Mouse (Mus musculus): ENCODE measurements around the gene Hspbp1.
A peak's percentile ranks its signal among the peaks of the same experiment; 100 is the strongest.

Gene Hspbp1

GRCm38 (mm10) chr7:4684632-4685417 lies at the start of gene Hspbp1:
Hspbp1 (minus strand) TSS chr7:4685068.
- DNase-seq (ENCODE audit: low spot score): peak; percentile 84

- DNase-seq (ENCODE audit: low spot score): no peak
Measured at GRCm38 (mm10) chr7:4732968-4733392, 48.1 kb upstream of the Hspbp1 start.

DNA sequence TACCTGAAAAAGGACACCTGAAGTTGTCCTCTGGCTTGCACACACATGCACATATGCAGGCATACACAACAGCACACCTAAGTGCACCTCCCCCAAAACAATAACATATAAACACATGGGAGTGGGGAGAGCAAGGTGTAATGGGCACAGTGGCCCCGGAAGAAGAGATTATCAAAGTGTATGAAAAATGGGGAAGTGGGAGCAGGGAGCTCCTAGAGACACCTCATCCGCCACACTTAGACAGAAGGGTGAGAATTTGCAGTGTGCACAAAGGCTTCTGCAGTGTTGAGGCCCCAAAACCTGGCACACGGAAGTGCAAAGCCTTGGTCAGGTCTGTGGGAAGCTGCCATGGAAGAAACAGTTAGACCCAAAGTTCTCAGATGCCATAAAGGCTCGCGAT lies 46.2 kb upstream of the Hspbp1 start:
- no peak for DNase-seq (ENCODE audit: low spot score)

DNA sequence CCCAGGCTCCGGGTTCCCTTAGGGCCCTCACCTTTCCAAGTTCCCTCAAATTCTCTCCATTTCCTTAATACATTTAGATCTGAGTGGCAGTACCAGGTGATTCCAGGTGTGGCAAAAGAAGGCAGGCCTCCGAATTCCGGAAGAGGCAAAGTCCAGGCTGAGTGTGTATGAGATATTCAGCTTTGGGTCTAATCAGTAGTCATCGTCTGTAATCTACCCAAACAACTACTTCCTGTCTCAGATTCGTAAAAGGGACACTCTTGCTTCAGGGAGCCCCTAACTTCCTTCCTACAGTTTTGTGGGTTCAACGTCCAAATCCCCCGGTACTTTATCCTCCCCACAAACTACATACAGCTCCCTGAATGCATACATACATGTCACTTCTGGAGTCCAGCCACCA lies 40.3 kb upstream of the Hspbp1 start, which contains the start of gene Tmem150b:
TSS of gene Tmem150b (minus strand) at position 81 of the 400 bp plus-strand sequence.
- no peak for DNase-seq (ENCODE audit: low spot score)

DNA sequence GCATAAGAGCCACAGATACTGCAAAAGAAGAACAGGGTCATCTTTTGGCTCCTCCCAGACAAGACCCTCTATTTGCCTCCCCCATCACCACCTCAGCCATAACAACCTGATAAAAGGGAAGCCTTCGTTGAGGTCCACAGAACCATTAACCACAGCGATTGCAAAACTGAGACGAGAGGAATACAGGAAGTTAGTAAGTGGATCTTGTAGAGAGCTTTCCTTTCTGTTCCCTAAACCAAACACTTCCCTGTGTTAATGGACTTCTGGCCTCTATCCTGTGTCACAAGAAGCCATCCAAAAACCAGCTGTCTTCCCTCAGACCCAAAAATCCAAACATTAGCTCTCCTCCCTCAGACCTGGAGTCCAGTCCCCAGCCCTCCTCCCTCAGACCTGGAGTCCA lies 39.5 kb upstream of the Hspbp1 start:
- no peak for DNase-seq (ENCODE audit: low spot score)

DNA sequence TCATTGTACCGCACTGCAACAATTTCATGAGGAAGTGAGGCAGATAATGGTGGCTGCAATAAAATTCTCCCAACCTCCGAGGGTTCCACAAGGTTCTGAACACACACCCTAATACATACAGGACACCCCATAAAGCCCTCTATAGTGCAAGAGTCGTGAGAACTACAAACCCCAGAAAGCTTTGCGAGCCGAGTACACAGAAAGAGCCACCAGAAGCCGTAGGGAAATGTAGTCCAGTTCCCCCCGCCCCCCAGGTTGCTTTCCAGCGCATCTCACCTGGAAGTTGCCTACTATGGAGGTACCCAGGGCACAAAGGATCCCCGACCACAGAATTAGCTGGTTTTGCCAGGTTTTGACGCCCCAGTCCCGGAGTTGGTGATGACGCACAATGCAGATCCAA lies 38.6 kb upstream of the Hspbp1 start:
- no peak for DNase-seq (ENCODE audit: low spot score)

GRCm38 (mm10) chr7:4719276-4719675 lies 34.4 kb upstream of the Hspbp1 start:
- DNase-seq (ENCODE audit: low spot score): no peak

GRCm38 (mm10) chr7:4716955-4717354 lies 32.1 kb upstream of the Hspbp1 start:
- no peak for DNase-seq (ENCODE audit: low spot score)

- DNase-seq (ENCODE audit: low spot score): no peak
Measured at GRCm38 (mm10) chr7:4712594-4712993, 27.7 kb upstream of the Hspbp1 start.

DNA sequence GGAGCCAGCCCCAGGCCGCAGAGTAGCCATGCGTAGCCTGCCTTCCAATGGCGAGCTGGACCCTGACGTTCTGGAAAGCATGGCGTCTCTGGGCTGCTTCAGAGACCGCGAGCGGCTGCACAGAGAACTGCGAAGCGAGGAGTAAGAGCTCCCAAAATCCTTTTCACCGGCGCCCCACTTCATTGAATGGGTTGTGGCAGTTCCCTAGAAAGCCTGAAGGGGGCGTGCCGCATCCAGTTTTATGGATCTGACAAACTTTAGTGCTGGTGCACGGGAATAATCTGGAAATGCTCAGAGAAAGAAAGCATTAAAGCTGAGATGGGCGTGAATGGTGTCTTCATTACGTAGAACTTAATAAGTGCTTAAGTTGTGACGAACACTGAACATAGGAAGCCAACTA lies 20.2 kb upstream of the Hspbp1 start:
- no peak for DNase-seq (ENCODE audit: low spot score)

- DNase-seq (ENCODE audit: low spot score): no peak
Measured at GRCm38 (mm10) chr7:4703195-4703594, 18.3 kb upstream of the Hspbp1 start.

GRCm38 (mm10) chr7:4702334-4702733 lies 17.5 kb upstream of the Hspbp1 start:
- DNase-seq (ENCODE audit: low spot score): no peak

- DNase-seq (ENCODE audit: low spot score): no peak
Measured at GRCm38 (mm10) chr7:4693004-4693403, 8.1 kb upstream of the Hspbp1 start.

DNA sequence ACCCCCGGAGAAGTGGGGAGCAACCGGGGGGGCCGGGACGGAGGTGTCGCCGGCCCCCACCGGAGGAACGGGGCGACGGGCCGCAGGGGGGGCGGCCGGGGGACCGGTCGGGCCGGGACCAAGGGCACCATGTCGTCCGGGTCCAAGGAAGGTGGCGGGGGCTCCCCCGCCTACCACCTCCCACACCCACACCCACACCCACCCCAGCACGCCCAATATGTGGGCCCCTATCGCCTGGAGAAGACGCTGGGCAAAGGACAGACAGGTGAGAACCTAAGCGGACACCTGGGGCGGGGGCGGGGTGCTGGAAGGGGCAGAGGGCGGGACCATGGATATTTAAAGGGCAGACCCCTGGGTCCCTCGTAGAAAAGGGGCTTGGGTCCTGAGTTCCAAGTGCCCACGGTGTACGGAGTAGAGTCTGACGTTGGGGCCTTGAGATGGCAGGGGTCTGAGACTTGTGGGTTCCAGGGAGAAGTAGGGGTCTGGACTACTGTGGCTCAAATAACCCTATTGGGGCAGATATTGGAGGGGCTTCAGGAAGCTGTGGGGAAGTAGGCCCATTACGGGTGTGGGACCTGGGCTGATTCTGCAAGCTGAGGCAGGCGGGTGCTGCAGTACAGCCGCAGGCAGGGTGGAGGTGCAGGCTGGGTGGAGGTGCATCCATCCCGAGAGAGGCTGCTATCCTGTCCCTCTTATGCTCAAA lies 6.2 kb upstream of the Hspbp1 start:
- DNase-seq (ENCODE audit: low spot score): no peak

DNA sequence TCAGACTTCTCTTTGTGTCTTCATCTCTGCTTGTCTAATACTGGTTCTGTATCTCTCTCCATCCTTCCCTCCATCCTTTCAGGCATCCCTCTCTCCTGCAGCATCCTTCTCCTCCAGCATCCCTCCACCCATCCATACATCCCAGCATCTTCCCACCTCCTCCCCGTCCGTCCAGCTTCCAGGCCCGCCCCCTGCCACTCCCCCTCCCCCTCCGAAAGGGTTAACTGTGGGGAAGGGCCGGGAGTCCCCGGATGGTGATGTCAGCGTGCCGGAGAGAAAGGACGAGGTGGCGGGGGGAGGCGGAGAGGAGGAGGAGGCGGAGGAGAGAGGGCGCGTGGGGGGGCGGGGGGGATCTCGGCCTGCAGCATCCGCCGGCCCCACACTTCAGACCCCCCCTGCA lies 5.5 kb upstream of the Hspbp1 start, which contains the start of gene Brsk1:
TSS of gene Brsk1 (plus strand) at position 218 of the 400 bp plus-strand sequence.
- DNase-seq (ENCODE audit: low spot score): peak; percentile 43

GRCm38 (mm10) chr7:4684203-4684602 lies 665 bp downstream of the Hspbp1 start:
- no peak for DNase-seq (ENCODE audit: low spot score)

- no peak for DNase-seq (ENCODE audit: low spot score)
Measured at GRCm38 (mm10) chr7:4683307-4683706, 1.6 kb downstream of the Hspbp1 start.

- DNase-seq (ENCODE audit: low spot score): no peak
Measured at GRCm38 (mm10) chr7:4675200-4675599, 9.7 kb downstream of the Hspbp1 start.

DNA sequence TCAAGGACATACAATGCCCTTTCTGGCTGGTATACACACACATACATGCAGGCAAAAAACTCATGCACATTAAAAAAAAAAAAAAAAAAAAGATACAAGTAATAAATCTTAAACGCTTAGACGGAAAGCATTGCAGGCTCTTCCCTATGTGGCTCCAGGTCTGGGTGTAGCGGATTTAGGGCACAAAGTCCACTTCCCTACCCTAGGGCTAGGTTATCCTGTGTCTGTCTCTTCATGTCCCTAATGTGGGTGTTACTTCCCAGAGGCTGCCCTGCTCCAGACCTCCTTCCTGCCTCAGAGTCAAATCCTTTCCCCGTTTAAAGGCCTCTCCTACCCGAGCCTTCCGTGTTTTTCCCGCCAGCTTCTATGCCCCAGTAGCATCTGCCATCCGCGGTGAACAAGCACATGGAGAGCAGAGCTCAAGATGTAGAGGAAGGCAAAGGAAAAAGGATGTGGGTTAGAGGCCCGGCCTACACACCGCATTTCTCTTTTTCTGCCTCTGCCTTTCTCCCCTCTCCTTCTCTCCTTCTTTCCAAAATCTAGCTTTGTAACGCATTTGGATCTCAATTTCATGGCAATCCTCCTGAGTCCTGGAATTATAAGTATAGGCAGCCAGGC lies 10.6 kb downstream of the Hspbp1 start:
- no peak for DNase-seq (ENCODE audit: low spot score)

- no peak for DNase-seq (ENCODE audit: low spot score)
Measured at GRCm38 (mm10) chr7:4671956-4672355, 12.9 kb downstream of the Hspbp1 start.

GRCm38 (mm10) chr7:4670655-4671255 lies 14.1 kb downstream of the Hspbp1 start:
- DNase-seq (ENCODE audit: low spot score): no peak

- no peak for DNase-seq (ENCODE audit: low spot score)
Measured at GRCm38 (mm10) chr7:4669156-4669555, 15.7 kb downstream of the Hspbp1 start.
